Mouse (Mus musculus) NIH3T3 (cell line): ENCODE measurements around the gene Ogfod3.

Experiments
- DNase-seq: peaks from one replicate; pipeline ENCODE4 v3.0.0-alpha.2; 2012; ENCODE audit warnings: low read depth

Ogfod3 gene

DNA sequence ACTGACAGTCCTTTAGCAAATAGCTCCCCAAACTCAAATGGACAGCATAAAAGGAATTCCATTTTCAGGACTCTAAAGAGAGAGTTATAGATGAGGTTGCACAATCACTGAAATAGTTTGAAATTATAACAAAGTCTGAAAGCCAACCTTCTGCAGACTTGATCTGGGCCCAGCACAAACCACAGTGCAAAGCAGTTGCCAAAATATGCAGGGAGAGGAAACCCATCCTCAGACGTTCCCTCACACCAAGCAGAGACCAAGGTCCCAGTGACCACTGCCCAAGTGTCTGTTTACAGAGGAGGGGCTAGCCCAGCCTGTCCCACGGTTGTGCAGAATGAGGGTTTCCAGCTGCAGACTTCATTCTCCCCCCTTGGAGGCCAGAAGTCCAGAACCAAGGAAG is 5.9 kb downstream of the Ogfod3 start:
- DNase-seq = peak; percentile 71

- no peak for DNase-seq
Observed at GRCm38 (mm10) chr11:121193415-121193814, 11.1 kb downstream of the Ogfod3 start.

GRCm38 (mm10) chr11:121192742-121193141 is 11.8 kb downstream of the Ogfod3 start:
- DNase-seq = no peak

- DNase-seq = peak; percentile 40
Observed at GRCm38 (mm10) chr11:121189681-121190080, 14.8 kb downstream of the Ogfod3 start.

DNA sequence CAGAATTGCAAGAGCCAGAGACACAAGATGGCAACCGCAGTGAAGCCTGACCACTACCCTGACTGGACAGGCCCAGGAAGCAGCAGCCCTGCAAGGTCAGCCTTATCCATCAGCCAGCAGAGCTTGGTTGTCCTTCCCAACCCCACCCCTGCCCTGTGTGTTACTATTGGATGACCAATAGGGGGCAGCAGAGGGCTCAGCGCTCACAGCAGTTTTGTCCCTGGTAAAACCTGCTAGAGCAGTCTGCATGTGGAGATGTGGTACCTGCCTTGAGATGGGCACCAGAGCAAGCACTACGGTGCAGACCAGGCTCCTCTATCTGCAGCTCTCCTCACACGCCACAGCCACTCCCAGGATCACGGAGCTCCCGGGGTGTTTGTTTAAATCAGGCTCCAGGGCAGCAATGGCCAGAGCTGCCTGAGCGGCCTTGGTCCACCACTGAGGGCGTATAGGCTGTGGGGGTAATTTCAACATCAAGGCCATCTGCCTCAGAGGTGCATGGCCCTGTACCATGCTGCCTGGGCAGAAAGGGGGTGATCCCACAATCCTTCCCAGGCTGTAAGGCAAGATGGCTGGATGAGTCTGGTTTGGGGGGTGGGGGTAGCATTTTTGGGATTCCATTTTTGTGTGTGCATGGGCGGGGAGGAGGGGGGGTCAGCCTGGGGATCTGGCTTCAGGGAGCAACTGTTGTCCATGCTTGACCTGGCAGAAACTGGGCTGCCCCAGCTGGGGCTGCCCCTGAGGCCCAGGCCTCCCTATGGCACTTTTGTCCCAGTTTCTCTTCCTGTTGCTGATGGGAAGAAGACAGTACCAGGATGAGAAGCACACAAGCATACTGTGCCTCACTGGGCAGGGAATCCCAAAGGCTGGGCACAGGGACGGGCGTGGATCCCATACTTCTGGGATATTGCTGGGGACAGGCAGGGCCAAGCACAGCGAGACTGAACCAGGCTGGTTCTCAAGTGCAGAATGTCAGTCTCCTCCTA is 27.9 kb downstream of the Ogfod3 start:
- DNase-seq = peak; percentile 79

DNA sequence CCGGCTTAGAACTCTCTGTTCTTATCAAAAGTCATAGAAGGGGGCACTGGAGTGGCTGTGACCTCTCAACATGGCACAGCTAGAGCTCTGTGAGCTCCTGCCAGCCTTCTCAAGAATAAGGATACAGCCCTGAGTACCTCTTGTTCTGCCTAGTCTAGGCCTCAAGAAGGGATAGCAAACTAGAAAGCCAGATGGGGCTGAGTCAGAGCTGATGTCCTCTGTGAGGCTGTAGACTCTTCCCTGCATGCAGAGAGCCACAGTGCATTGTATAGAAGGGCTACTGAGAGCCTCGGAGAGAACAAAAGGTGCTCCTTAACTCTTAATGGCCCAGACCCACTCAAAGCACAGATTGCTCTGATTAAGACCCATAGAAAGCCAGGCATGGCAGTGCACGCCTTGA is 30.3 kb downstream of the Ogfod3 start:
- DNase-seq = no peak

- DNase-seq = no peak
Observed at GRCm38 (mm10) chr11:121173203-121173602, 31.3 kb downstream of the Ogfod3 start.

- DNase-seq = no peak
Observed at GRCm38 (mm10) chr11:121163751-121164150, 40.8 kb downstream of the Ogfod3 start.

DNA sequence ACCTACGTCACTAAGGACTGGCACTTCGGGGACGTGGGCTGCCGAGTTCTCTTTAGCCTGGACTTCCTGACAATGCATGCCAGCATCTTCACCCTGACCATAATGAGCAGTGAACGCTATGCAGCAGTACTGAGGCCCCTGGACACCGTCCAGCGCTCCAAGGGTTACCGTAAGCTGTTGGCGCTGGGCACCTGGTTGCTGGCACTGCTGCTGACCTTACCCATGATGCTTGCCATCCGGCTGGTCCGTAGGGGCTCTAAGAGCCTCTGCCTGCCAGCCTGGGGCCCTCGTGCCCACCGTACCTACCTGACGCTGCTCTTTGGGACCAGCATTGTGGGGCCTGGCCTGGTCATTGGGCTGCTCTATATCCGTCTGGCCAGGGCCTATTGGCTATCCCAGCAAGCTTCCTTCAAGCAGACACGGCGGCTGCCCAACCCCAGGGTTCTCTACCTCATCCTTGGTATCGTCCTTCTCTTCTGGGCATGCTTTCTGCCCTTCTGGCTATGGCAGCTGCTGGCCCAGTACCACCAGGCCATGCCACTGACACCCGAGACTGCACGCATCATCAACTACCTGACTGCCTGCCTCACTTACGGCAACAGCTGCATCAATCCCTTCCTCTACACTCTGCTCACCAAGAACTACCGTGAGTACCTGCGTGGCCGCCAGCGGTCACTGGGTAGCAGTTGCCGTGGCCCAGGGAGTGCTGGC is 43.7 kb downstream of the Ogfod3 start:
- DNase-seq = no peak

- DNase-seq = no peak
Observed at GRCm38 (mm10) chr11:121159971-121160370, 44.5 kb downstream of the Ogfod3 start, which contains the start of gene Uts2r. Gene Uts2r, plus strand, starts transcription at chr11:121160271.

- no peak for DNase-seq
Observed at GRCm38 (mm10) chr11:121156411-121156891, 48.1 kb downstream of the Ogfod3 start.

DNA sequence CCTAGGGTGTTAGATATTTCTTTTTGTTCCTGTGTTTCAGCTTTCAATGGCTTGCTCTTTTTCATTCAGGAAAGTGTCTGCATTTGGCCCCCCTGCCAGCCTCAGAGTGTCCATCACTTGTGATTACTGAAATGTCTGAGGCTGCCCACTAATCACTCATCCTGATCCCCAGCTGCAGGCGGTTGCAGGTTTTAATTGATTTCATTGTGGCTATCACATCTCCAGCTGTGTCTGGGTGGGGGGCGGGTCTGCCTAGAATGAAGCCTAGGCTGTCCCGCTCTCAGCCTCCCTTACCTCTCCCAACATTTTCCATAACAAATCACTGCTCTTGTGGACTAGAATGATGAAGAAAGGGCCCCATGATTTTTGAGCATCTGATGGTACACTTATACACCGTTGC is 50.3 kb downstream of the Ogfod3 start:
- no peak for DNase-seq

- DNase-seq = no peak
Observed at GRCm38 (mm10) chr11:121148193-121148592, 56.3 kb downstream of the Ogfod3 start.

DNA sequence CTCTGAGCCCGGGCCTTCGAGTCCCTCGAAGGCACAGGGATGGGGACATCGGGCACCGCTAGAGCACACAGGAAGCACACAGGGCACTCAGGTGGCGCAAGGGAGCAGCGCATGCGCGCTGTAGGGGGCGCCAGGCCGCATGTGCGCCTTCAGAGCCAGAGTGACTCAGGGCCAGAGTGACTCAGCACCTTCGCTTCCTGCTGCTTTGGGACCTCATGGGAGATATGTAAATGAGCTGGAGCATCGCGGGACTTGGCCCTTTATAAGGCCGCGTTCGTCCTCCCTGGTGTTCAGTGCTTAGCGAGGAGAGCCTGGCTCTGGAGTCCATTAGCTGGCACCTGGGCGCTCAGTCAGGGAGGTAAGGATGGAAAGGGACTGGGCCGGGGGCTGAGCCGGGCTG is 58.6 kb downstream of the Ogfod3 start, which contains the start of gene Tex19.1:
Gene Tex19.1 (plus strand): TSS at position 279 of the 400 bp plus-strand sequence.
- DNase-seq = peak; percentile 18

DNA sequence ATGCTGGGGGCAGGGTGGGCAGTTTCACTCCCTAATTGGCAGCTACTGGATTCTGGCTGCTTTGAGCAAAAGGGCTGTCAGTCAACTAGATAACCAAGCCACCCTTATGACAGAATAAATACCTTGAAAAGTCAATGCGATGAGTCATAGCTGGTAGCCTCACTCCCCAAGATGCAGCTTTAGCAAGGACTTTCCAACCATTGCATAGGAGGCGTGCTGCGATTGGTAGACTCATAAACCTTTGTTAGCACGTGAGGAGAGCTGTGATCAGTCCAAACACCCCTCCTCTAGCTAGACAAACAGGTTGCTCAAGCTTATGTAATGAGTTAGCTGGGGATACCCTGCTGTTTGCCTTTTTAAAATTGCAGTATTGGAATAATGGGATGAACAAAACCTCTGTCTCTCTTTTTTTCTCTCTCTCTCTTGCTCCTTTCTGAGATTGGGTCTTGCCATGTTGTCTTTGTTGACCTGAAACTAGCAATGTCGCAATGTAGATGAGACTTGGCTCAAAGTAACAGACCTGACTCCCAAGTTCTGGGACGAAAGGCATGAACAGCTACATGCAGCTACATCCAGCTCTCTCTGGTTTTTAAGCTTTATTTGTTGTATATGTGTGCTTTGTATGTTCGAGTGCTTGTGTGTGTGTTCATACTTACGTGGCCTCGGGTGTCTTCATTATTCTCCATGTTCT is 61.0 kb downstream of the Ogfod3 start:
- DNase-seq = peak; percentile 36

GRCm38 (mm10) chr11:121138732-121139131 is 65.8 kb downstream of the Ogfod3 start:
- DNase-seq = no peak

DNA sequence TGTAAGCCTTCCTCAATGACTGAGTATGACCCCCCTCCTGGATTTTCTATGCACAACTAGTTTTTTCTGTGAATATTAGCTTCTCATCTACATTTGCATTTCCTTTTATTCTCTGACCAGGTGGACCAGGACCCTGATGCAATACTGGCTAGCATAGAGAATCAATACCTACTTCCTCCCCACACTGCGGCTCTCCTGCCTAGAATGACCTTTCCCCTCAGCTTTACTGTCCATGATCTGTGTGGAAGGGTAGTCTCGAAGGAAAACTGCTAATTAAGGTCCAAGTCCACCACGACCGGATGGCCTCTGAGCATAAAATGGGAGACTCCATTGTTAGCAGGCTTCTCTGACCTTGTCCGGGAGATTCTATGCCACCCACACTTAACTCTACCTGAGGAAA is 66.8 kb downstream of the Ogfod3 start:
- DNase-seq = no peak

GRCm38 (mm10) chr11:121134600-121134999 is 69.9 kb downstream of the Ogfod3 start:
- no peak for DNase-seq

DNA sequence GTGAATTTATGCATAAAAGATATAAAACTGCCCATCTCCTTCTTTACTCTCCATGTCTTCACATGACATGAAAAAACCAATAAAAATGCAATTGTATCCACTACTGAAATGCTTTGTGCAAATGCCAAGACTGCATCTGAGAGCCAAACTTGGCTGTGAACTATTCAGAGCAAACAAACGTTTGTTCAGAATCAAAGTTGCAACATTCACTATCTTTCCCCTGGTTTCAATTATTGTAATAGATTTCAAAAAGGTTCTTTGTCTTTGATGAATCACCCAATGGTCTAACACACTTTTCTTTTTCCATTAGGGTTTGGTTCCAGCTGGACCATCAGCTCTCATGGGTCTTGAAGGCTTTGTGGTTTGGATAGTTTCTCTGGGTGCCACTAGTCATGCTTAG is 74.9 kb downstream of the Ogfod3 start:
- DNase-seq = peak; percentile 84
